Mouse (Mus musculus): ENCODE measurements around the gene Ptprd.

The Ptprd gene

GRCm38 (mm10) chr4:78211529-78212494 is at the start of gene Ptprd:
Gene Ptprd (minus strand): TSS chr4:78211961.
- DNase-seq (ENCODE audit: low read depth, low spot score) = no peak

GRCm38 (mm10) chr4:78235820-78236219 is 24.1 kb upstream of the Ptprd start:
- no peak for DNase-seq (ENCODE audit: low read depth, low spot score)

- DNase-seq (ENCODE audit: low read depth, low spot score) = no peak
Observed at GRCm38 (mm10) chr4:78235316-78235715, 23.6 kb upstream of the Ptprd start.

- DNase-seq (ENCODE audit: low read depth, low spot score) = no peak
Observed at GRCm38 (mm10) chr4:78234681-78235080, 22.9 kb upstream of the Ptprd start.

GRCm38 (mm10) chr4:78213949-78214348 is 2.2 kb upstream of the Ptprd start:
- no peak for DNase-seq (ENCODE audit: low read depth, low spot score)

GRCm38 (mm10) chr4:78212941-78213340 is 1.2 kb upstream of the Ptprd start:
- no peak for DNase-seq (ENCODE audit: low read depth, low spot score)

GRCm38 (mm10) chr4:78210878-78211528 is 758 bp downstream of the Ptprd start:
- no peak for DNase-seq (ENCODE audit: low read depth, low spot score)

GRCm38 (mm10) chr4:78205018-78205417 is 6.7 kb downstream of the Ptprd start:
- no peak for DNase-seq (ENCODE audit: low read depth, low spot score)

GRCm38 (mm10) chr4:78168447-78168846 is 43.3 kb downstream of the Ptprd start:
- DNase-seq (ENCODE audit: low read depth, low spot score) = no peak

GRCm38 (mm10) chr4:78160451-78160850 is 51.3 kb downstream of the Ptprd start:
- no peak for DNase-seq (ENCODE audit: low read depth, low spot score)

GRCm38 (mm10) chr4:78150561-78150960 is 61.2 kb downstream of the Ptprd start:
- DNase-seq (ENCODE audit: low read depth, low spot score) = no peak

GRCm38 (mm10) chr4:78142767-78143148 is 69.0 kb downstream of the Ptprd start:
- no peak for DNase-seq (ENCODE audit: low read depth, low spot score)

GRCm38 (mm10) chr4:78142088-78142766 is 69.5 kb downstream of the Ptprd start:
- DNase-seq (ENCODE audit: low read depth, low spot score) = no peak

GRCm38 (mm10) chr4:78110898-78111297 is 100.9 kb downstream of the Ptprd start:
- DNase-seq (ENCODE audit: low read depth, low spot score) = no peak

GRCm38 (mm10) chr4:78097526-78097925 is 114.2 kb downstream of the Ptprd start:
- no peak for DNase-seq (ENCODE audit: low read depth, low spot score)

- no peak for DNase-seq (ENCODE audit: low read depth, low spot score)
Observed at GRCm38 (mm10) chr4:78082744-78083143, 129.0 kb downstream of the Ptprd start.

GRCm38 (mm10) chr4:78077499-78077898 is 134.3 kb downstream of the Ptprd start:
- no peak for DNase-seq (ENCODE audit: low read depth, low spot score)

- DNase-seq (ENCODE audit: low read depth, low spot score) = no peak
Observed at GRCm38 (mm10) chr4:78077087-78077486, 134.7 kb downstream of the Ptprd start.

- no peak for DNase-seq (ENCODE audit: low read depth, low spot score)
Observed at GRCm38 (mm10) chr4:78038401-78038800, 173.4 kb downstream of the Ptprd start.

GRCm38 (mm10) chr4:78002065-78002464 is 209.7 kb downstream of the Ptprd start:
- DNase-seq (ENCODE audit: low read depth, low spot score) = no peak

- no peak for DNase-seq (ENCODE audit: low read depth, low spot score)
Observed at GRCm38 (mm10) chr4:77992709-77993108, 219.1 kb downstream of the Ptprd start.

GRCm38 (mm10) chr4:77982094-77982493 is 229.7 kb downstream of the Ptprd start:
- DNase-seq (ENCODE audit: low read depth, low spot score) = no peak

Data from retina, adult 2 months (tissue).